Mouse (Mus musculus) left cerebral cortex, postnatal 25 days (tissue): ENCODE measurements around the gene Prokr2. TPM values are rescaled to one million over a fixed set of nuclear protein-coding genes. Genes with fewer than 3 reads are reported as not detected.

ENCODE experiments used
- DNase-seq, 2 experiments: peaks; one replicate each; pipeline ENCODE4 v3.0.0; 2022; ENCODE audit warnings: low spot score in 2 of 2, mixed read lengths in 1 of 2
- intact Hi-C: fragments of 180-260 bp; cut with DNase I; formaldehyde crosslinking; loops from one replicate; pipeline ENCODE4 v1.15.1; 2025
- total RNA-seq, 2 experiments: library from RNA; stranded (reverse); gene quantifications; 2 replicates each; pipeline ENCODE4 v1.2.3; 2021

The Prokr2 gene
- total RNA-seq, result 1 to 10 TPM; 1.5 to 4.0 TPM

DNA sequence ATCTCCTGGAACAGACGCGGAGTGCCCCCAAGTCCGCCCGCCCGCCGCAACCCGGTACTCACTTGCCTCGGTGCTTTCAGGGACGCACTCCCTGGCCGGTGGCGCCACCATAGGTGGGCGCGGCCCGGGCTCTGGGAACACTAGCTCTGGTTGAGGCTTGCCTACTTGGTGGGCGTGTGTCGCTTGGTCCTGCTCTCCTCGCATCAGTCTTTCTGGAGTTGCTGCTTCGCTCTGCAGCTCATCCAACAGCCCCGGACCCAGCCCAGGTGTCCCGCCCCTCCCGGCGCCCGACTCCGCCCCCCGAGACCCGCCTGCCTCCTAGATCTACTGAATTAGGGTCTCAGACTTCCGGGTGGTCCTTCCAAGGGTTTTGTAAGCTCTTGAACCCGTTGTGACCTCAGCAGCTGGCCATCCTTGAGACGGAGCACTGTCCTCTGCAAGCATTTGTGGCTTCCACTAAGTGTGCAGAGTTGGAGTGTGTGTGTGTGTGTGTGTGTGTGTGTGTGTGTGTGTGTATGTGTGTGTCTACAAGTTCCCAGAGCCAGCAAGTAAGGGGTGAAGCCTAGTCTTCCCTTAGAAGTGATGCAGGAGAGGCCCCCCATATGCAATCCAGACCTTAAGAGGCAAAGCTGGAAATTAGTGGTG lies at the start of gene Prokr2:
Gene Prokr2, minus strand, starts transcription at position 254 of the 645 bp plus-strand sequence.
- DNase-seq, result no peak
- intact Hi-C loops, result no loop called here

- no peak for DNase-seq
- intact Hi-C loops, result no loop called here
Measured at GRCm38 (mm10) chr2:132427160-132427941, 42.1 kb upstream of the Prokr2 start.

DNA sequence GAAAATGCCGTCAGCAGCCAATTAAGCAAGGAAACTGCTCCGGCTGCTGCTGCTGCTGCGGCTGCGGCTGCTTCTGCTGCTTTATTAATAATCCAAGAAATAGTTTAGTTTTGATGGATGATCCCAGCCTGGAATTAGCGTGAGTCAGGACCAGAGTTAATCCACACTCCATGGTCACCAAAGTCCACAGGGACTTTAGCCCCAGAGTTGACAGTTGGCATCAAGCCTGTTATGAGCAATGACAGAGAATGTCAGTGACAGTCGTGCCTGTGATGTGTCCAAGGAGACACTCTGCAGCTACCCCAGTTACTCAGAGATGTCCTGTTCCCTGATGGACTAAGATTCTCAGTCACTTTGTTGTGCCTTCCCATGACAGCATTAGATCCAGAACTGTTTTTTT lies 40.3 kb upstream of the Prokr2 start:
- DNase-seq, result no peak
- intact Hi-C loops, result no loop called here

GRCm38 (mm10) chr2:132423411-132424047 lies 38.3 kb upstream of the Prokr2 start:
- intact Hi-C loops, result no loop called here
- peak in 1 of 2 experiments; percentile 6 for DNase-seq

GRCm38 (mm10) chr2:132422846-132423245 lies 37.6 kb upstream of the Prokr2 start:
- peak in 1 of 2 experiments; percentile 52 for DNase-seq
- intact Hi-C loops, result no loop called here

DNA sequence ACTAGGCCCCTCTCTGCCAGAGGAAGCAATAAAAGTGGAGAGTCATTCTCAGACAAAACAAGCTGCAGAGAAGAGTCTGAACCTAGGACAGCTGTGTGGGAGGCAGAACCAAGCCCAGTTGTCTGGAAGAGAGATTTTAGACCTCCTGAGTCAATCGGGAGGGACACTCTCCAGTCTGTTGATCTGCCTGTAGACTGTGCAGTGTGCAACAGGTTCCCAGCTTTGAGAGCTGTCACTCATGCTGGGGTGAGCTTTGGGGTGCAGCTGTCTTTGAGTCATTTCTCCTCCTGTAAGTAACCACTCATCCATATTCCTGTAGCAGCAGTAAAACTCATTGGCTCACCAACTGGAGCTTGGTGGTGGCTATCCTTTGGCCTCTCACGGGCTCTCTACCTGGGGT lies 33.2 kb upstream of the Prokr2 start:
- intact Hi-C loops, result no loop called here
- no peak for DNase-seq

GRCm38 (mm10) chr2:132410126-132410525 lies 24.9 kb upstream of the Prokr2 start:
- DNase-seq, result peak in 1 of 2 experiments; percentile 20
- intact Hi-C loops, result no loop called here

DNA sequence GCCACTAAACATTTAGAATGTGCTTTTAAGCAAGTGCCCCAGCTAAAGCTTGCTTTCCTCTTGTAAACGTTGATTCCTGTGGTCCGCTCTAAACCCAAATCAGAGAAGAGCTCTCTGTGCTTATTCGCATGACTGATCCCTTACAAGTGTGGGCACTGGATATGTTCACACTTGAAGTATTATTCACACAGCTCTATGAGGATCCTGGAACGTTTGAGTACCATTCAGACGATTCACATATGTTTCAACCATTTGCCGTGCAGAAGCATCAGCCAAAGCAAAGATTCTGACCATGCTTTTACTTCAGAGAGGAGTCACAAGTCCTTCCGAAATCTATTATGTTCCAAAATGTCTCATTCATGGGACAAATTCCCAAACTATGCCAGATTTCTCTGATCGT lies 12.9 kb upstream of the Prokr2 start:
- peak in 1 of 2 experiments; percentile 30 for DNase-seq
- intact Hi-C loops, result no loop called here

DNA sequence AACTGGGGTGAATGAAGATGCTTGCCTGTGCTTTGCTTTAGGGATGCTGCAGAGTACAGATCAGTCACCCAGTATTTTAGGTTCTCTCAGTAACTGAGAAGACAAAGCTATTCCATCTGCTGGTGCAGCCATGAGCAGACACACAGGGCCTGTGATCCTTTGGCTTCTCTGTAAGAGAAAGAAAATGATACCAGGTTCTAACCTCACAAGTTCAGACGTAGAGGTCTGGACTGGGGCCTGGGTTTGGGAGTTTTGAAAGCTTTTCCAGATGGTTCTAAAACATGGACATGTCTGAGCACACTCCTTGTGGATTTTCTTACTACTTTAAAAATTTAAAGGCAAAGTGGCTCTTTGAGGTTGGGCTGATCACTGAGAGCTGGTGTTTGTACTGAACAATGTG lies 10.5 kb upstream of the Prokr2 start:
- intact Hi-C loops, result no loop called here
- DNase-seq, result no peak

- intact Hi-C loops, result no loop called here
- no peak for DNase-seq
Measured at GRCm38 (mm10) chr2:132390607-132391160, 5.4 kb upstream of the Prokr2 start.

- DNase-seq, result peak in 1 of 2 experiments; percentile 6
- intact Hi-C loops, result loop anchor here (2.0 kb wide), 1 partner anchor 95 kb away; no protein-coding TSS in a partner anchor
Measured at GRCm38 (mm10) chr2:132389562-132389961, 4.3 kb upstream of the Prokr2 start.

DNA sequence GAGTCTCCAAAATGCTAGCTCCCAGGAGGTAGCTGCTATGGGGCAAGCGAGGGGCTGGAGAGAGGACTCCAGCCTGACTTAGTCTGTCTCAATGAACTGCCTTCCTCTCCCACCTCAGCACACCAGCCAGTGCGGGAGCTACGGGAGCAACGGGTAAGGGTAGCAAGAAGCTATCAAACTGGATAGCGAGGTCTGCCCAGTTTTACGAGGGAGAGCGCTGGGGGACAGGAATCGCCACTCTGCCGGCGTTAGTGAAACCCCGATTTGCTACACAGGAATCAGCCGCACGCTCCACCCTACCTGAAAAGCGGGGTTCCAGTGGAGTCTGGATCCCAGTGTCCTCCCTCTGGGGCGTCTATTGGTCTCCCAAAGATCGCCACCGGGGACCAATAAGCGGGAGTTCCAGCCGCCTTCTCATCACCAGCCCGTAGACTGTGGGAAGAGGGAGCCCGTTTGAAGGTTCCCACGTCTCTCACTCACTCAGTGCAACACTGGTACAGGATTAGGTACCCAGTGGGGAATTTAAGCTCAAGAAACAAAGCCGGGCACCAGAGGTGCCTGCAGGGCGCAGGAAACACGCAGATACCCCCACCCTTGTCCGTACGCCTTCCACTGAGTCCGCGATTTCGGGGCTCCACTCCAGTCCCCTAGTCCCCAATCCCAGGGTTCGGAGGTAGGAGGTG lies 595 bp downstream of the Prokr2 start:
- intact Hi-C loops, result no loop called here
- no peak for DNase-seq

GRCm38 (mm10) chr2:132382308-132382707 lies 2.9 kb downstream of the Prokr2 start:
- intact Hi-C loops, result no loop called here
- DNase-seq, result no peak

DNA sequence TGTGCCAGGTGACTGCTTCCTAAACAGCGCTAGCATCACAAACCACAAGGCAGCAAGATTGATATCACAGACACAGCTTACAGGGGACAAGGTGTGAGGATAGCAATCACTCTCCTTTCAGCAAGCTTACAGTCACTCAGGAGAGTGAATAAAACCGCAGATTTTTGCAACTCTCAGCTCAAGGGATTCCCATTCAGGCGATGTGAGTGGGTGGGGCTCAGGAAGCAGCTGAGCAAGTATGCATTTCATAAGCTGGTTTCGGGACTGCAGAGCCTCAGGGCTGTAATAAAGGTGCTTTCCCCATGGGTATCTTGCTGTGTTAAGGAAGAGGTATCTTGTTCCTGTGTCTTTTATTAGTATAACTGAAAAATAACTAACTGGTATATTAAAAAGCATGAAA lies 5.6 kb downstream of the Prokr2 start:
- DNase-seq, result peak in 1 of 2 experiments; percentile 70
- intact Hi-C loops, result loop anchor here (5.0 kb wide), 1 partner anchor 62 kb away; no protein-coding TSS in a partner anchor

- intact Hi-C loops, result loop anchor here (5.0 kb wide), 1 partner anchor 61 kb away; no protein-coding TSS in a partner anchor
- DNase-seq, result peak in 1 of 2 experiments; percentile 57
Measured at GRCm38 (mm10) chr2:132378602-132379150, 6.6 kb downstream of the Prokr2 start.

- DNase-seq, result peak in 1 of 2 experiments; percentile 76
- intact Hi-C loops, result loop anchor here (5.0 kb wide), 1 partner anchor 60 kb away; no protein-coding TSS in a partner anchor
Measured at GRCm38 (mm10) chr2:132377436-132377835, 7.8 kb downstream of the Prokr2 start.

DNA sequence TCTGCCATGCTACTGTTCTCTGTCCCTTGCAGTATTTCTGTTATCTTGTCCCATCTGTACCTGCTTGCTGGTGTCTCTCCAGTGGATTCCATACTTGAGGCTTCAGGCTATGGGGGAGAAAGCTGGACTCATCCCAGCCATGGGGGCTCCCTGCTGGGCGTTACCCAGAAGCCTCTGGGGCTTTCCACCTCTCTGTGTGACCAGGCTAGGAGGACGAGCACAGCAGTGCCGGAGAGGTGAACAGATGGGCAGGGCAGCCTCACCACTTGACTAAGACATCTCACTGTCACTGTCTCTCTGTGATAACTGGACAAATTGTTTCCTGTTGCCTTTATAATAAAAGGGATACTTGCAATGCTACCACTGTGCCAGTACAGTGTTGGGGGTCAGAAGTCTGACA lies 9.5 kb downstream of the Prokr2 start:
- intact Hi-C loops, result loop anchor here (5.0 kb wide), 1 partner anchor 58 kb away; no protein-coding TSS in a partner anchor

DNA sequence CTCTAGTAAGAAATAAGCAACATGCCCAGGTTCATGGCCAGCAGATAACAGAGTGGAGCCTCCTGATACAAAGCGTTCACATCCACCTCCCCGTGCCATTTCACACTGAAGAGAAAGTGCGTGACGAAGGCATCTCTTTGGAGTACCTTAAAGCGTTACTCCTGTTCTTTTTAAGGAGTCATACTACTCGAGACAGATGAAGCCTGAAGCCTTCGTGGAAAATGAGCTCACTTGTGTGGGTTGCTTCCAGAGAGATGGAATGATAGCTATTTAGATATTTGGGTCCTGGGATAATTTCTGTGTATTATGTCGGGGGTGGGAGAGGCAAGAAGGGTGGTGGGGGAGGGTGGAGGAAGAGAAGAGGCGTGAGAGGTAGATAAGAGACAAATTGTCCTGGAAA lies 10.1 kb downstream of the Prokr2 start:
- intact Hi-C loops, result loop anchor here (5.0 kb wide), 1 partner anchor 58 kb away; no protein-coding TSS in a partner anchor
- DNase-seq, result peak in 1 of 2 experiments; percentile 60

More for the DNA sequence above, 9.5 kb downstream of the Prokr2 start:
- DNase-seq, result no peak

DNA sequence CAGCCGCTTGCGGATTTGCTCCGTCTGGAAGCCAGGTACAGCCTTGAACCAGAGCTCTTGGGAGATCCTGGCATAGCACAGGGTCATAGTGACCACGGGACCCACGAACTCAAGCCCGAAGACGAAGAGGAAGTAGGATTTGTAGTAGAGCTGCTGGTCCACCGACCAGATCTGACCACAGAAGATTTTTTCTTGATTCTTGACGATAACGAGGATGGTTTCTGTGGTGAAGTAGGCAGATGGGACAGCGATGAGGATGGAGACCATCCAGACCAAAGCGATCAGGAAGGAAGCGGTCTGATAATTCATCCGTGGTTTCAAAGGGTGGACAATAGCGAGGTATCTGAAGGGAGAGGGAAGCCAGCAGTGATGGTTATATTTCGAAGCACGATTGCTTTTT lies 11.5 kb downstream of the Prokr2 start:
- intact Hi-C loops, result no loop called here
- DNase-seq, result no peak
